Mouse (Mus musculus) heart, embryonic 12.5 days (tissue): ENCODE measurements around the gene Cks2. TPM values are rescaled to one million over a fixed set of nuclear protein-coding genes. Genes with fewer than 3 reads are reported as not detected.

Experiments used
- ATAC-seq: fragments of 200-750 bp; cut with Nextera tagmentation; 2 replicates; pipeline ENCODE4 v1.8.0; 2017; ENCODE audit warnings: moderate TSS enrichment, moderate library complexity; ENCODE audit not compliant: insufficient number of reproducible peaks, low FRiP score
- H3K27ac ChIP-seq: fragments of 300-500 bp; sonication (generic); 2 replicates; pipeline ENCODE4 v1.5.1; 2016; ENCODE audit warnings: mild to moderate bottlenecking, moderate library complexity; ENCODE audit not compliant: poor library complexity, severe bottlenecking
- H3K27me3 ChIP-seq: fragments of 300-500 bp; sonication (generic); replicated peaks from 2 replicates; pipeline ENCODE4 v1.6.1; 2016; ENCODE audit warnings: mild to moderate bottlenecking, moderate library complexity
- H3K36me3 ChIP-seq: fragments of 300-500 bp; sonication (generic); 2 replicates; pipeline ENCODE4 v1.6.1; 2016; ENCODE audit warnings: mild to moderate bottlenecking, moderate library complexity
- H3K4me1 ChIP-seq: fragments of 300-500 bp; sonication (generic); replicated peaks from 2 replicates; pipeline ENCODE4 v1.6.1; 2016; ENCODE audit warnings: mild to moderate bottlenecking
- H3K4me2 ChIP-seq: fragments of 300-500 bp; sonication (generic); 2 replicates; pipeline ENCODE4 v1.6.1; 2016; ENCODE audit warnings: mild to moderate bottlenecking, moderate library complexity
- H3K4me3 ChIP-seq: fragments of 300-500 bp; sonication (generic); 2 replicates; pipeline ENCODE4 v1.5.1; 2016; ENCODE audit warnings: mild to moderate bottlenecking
- H3K9ac ChIP-seq: fragments of 300-500 bp; sonication (generic); 2 replicates; pipeline ENCODE4 v1.6.1; 2016; ENCODE audit warnings: mild to moderate bottlenecking, moderate library complexity
- H3K9me3 ChIP-seq: fragments of 300-500 bp; sonication (generic); replicated peaks from 2 replicates; pipeline ENCODE4 v1.6.1; 2016; ENCODE audit warnings: mild to moderate bottlenecking, moderate library complexity
- WGBS: fragments of 180-500 bp; shearing (Covaris S2); methylation state at CpG from one replicate; pipeline ENCODE4 v1.1.7; 2016; 5-methylcytosine and 5-hydroxymethylcytosine counted together
- polyA plus RNA-seq: library from polyadenylated mRNA; unstranded; fragments of >200 nt; fragmentation: Nextera tagmentation; extraction: Ambion mirVana; gene quantifications from 2 replicates; pipeline ENCODE4 v1.2.1, GENCODE M21; 2016

The Cks2 gene
- polyA plus RNA-seq, 1 experiment from 2014 or later, result 247 TPM

DNA sequence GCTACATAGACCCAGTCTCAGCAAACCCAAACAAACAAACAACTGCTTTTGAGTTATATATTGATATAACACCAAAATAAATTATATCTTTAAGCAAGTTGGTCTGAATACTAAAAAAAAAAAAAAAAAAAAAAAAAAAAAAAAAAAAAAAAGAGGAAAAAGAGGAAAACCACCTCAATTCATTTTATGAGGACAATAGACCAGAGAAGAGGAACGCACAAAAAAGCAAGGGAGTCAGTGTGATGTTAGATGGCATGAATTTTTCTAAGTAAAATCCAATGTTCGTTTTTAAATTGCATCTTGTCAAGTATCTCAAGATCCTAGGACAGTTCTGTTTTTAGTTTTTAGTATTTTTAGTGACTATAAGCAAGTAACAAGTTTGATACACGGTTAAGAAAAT lies 3.6 kb upstream of the Cks2 start:
- no peak for ATAC-seq
- no peaks in the 10 kb centered on the region for H3K9me3 ChIP-seq
- H3K27me3 ChIP-seq, result no peaks in the 10 kb centered on the region
- no peak overlapping the region for H3K4me2 ChIP-seq
- H3K9ac ChIP-seq, result no peak overlapping the region
- no peak overlapping the region for H3K4me3 ChIP-seq
- 87% methylated on average over 3 of the region's 3 CpGs for WGBS
- no peaks in the 10 kb centered on the region for H3K36me3 ChIP-seq
- H3K27ac ChIP-seq, result no peak overlapping the region
- H3K4me1 ChIP-seq, result no peaks in the 10 kb centered on the region

DNA sequence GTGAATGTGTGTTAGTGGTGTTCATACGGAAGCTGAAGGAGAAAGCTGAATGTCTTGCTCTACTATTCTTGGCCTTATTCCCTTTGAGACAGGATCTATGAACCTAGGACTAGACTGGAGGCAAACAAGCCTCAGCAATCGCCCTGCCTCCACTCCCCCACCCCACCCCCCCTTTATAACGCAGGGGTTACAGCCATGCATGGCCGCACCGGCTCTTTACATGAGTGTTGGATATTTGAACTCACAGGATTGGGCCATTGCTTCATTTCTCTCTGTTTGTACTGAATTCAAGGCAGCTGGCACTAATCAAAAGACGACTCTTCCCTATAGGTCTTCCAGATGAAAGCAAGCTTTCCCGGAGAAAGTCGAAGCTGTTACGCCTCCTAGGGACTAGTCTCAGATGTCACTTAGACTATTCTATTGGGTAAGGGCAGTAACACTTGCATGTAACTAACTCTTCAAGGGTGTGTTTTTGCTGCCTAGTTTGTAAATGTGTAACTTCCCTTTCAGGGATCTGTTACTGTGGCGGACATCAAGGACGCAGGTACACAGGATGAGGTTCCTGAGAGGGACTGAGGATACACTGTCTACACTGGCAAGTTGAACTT lies 2.8 kb upstream of the Cks2 start:
- Histone ChIP-seq H3K27ac (no peak overlapping the region), H3K36me3 (no peaks in the 10 kb centered on the region), H3K27me3 (no peaks in the 10 kb centered on the region), H3K4me3 (no peak overlapping the region), H3K4me2 (no peak overlapping the region), H3K9ac (no peak overlapping the region), H3K9me3 (no peaks in the 10 kb centered on the region), H3K4me1 (peaks cover 8% of the 10 kb centered on the region)
- ATAC-seq, result no peak
- WGBS, result 35% methylated on average over 11 of the region's 11 CpGs

DNA sequence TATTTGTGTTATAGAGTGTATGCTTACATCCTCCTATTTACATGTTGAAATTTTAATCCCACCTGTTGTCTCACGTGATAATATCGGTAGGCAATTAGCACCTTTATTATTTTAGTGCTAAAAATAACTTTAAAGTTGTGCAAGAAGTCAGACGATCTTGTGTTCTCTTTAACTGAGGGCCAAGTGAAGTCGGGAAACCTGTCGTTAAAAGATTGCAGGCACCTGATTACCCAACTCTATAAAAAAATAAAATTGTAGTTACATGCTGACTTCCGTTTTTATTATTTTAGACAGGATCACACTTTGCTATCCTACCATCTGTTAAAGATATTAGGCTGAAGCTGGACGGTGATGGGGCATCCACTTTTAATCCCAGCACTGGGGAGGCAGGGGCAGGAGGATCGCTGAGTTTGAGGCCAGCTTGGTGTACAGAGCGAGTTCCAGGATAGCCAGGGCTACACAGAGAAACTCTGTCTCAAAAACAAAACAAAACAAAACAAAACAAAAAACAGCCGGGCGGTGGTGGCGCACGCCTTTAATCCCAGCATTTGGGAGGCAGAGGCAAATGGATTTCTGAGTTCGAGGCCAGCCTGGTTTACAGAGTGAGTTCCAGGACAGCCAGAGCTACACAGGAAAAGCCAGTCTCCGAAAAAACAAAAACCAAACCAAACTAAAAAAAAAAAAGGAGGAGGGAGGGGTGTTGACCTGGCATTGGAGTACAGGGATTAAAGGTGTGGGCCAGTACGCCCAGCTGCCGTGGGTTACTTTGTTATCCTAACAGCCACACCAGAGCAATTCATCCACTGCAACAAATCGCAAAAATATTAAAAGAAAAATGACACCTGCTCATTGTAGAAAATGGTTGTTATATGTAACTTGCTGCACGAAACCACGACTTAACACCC lies 856 bp upstream of the Cks2 start:
- 46% methylated on average over 20 of the region's 20 CpGs for WGBS

DNA sequence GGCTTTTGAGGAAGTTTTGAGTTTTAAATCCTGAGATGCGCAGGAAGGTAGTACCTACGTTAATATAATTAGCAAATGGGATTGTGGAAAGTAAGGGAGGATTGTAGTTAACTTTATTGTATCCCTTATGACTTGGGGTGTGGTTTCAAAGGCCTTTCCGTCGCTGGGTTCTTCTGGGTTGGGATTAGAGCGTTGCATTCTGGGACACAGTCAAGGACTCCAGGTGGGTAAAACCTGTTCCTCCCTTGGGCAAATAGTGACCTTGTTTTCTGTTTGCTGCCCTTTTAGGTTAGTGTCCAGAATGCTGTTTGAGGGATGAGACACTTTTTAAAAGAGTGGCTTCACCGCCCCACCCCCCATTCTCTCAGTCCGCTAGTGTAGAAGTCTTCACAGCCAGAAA lies 840 bp downstream of the Cks2 start:
- Histone ChIP-seq H3K36me3 (peaks cover 2% of the 10 kb centered on the region; the same call in 1 of the 2 replicates), H3K4me2 (peak overlapping the region; percentile 79), H3K27ac (peak overlapping the region; percentile 87), H3K9ac (peak overlapping the region; percentile 97), H3K9me3 (no peaks in the 10 kb centered on the region), H3K27me3 (no peaks in the 10 kb centered on the region), H3K4me3 (peak overlapping the region; percentile 95), H3K4me1 (peaks cover 21% of the 10 kb centered on the region)
- WGBS, result 0% methylated on average over 7 of the region's 7 CpGs
- ATAC-seq, result no peak

More for the DNA sequence above, 856 bp upstream of the Cks2 start:
- Histone ChIP-seq H3K36me3 (no peaks in the 10 kb centered on the region), H3K27me3 (no peaks in the 10 kb centered on the region), H3K4me2 (peak overlapping the region; percentile 65), H3K27ac (peak overlapping the region; percentile 77), H3K4me1 (peaks cover 19% of the 10 kb centered on the region), H3K9me3 (no peaks in the 10 kb centered on the region), H3K9ac (peak overlapping the region; percentile 67), H3K4me3 (peak overlapping the region; percentile 95)
- 0 out of 2 replicates have a peak, but pooled peaks have one; percentile 0 for ATAC-seq

- no peaks in the 10 kb centered on the region for H3K27me3 ChIP-seq
- peaks cover 26% of the 10 kb centered on the region for H3K4me1 ChIP-seq
- no peak for ATAC-seq
- H3K4me2 ChIP-seq, result peak overlapping the region; percentile 79
- peak overlapping the region; percentile 95 for H3K4me3 ChIP-seq
- peaks cover 8% of the 10 kb centered on the region; the same call in 1 of the 2 replicates for H3K36me3 ChIP-seq
- no peak overlapping the region for H3K27ac ChIP-seq
- no peaks in the 10 kb centered on the region for H3K9me3 ChIP-seq
- 15% methylated on average over 3 of the region's 3 CpGs for WGBS
- peak overlapping the region; percentile 65 for H3K9ac ChIP-seq
These were observed 1.5 kb downstream of the Cks2 start for GRCm38 (mm10) chr13:51646362-51647027.

- H3K9ac ChIP-seq, result no peak overlapping the region
- H3K27ac ChIP-seq, result peak overlapping the region; percentile 11; the same call in 1 of the 2 replicates
- H3K4me2 ChIP-seq, result peak overlapping the region; percentile 74
- peaks cover 12% of the 10 kb centered on the region; the same call in 1 of the 2 replicates for H3K36me3 ChIP-seq
- WGBS, result 87% methylated on average over 3 of the region's 3 CpGs
- H3K9me3 ChIP-seq, result no peaks in the 10 kb centered on the region
- peaks cover 31% of the 10 kb centered on the region for H3K4me1 ChIP-seq
- ATAC-seq, result no peak
- H3K4me3 ChIP-seq, result peak overlapping the region; percentile 52
- H3K27me3 ChIP-seq, result no peaks in the 10 kb centered on the region
These were observed 2.7 kb downstream of the Cks2 start for GRCm38 (mm10) chr13:51647770-51648169.

GRCm38 (mm10) chr13:51648237-51648636 lies 3.2 kb downstream of the Cks2 start:
- Histone ChIP-seq H3K4me2 (peak overlapping the region; percentile 74), H3K9me3 (no peaks in the 10 kb centered on the region), H3K9ac (no peak overlapping the region), H3K27me3 (no peaks in the 10 kb centered on the region), H3K4me1 (peaks cover 32% of the 10 kb centered on the region), H3K36me3 (peaks cover 16% of the 10 kb centered on the region; the same call in 1 of the 2 replicates), H3K27ac (peak overlapping the region; percentile 38; the same call in 1 of the 2 replicates), H3K4me3 (0 out of 2 replicates have a peak overlapping the region, but pooled peaks have one; percentile 12)
- 76% methylated on average over 4 of the region's 4 CpGs for WGBS
- ATAC-seq, result no peak

GRCm38 (mm10) chr13:51649740-51650139 lies 4.7 kb downstream of the Cks2 start:
- ATAC-seq, result no peak
- Histone ChIP-seq H3K27me3 (no peaks in the 10 kb centered on the region), H3K4me1 (peaks cover 34% of the 10 kb centered on the region), H3K27ac (no peak overlapping the region), H3K4me3 (no peak overlapping the region), H3K9me3 (no peaks in the 10 kb centered on the region), H3K9ac (no peak overlapping the region), H3K36me3 (peaks cover 25% of the 10 kb centered on the region), H3K4me2 (no peak overlapping the region)
- 72% methylated on average over 1 of the region's 1 CpGs for WGBS

DNA sequence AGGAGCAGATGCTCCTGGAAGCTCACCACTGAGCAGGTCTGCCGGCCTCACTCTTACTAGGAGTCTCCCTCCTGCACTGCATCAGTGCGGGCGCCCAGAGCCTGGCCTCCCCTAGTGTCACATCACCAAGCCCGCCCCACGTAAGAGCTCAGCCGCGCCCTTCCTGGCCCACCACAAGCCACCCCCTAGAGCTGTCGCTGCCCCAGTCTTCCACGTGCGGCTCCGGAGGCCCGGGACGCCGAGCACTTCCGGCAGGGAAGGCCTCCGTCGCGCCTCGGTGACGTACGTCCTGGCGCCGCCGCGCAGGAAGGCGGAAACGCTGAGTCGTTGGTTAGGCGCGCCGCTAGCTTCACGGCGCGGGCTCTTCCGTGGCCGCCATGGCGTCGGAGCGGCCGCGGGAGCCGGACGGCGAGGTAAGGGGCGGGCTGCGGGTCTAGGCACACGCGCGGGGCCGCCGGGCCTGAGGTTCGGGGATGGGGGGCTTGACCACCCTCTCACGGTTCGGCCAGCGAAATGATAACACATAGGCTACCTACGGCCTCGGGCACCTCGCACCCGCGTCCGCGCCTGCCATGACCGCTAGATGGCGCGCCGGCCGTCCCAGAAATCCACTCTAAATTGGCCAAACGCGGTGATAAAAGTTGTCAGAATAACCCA lies 6.5 kb downstream of the Cks2 start, which contains the start of gene Secisbp2:
TSS of gene Secisbp2 (plus strand) at position 290 of the 657 bp plus-strand sequence.
- H3K9ac ChIP-seq, result peak within 1 kb of the TSS; percentile 86
- H3K27me3 ChIP-seq, result no peaks in the 10 kb centered on the region
- H3K9me3 ChIP-seq, result no peaks in the 10 kb centered on the region
- ATAC-seq, result peak; percentile 92
- under 1% methylated on average over 69 of the region's 69 CpGs for WGBS
- H3K4me1 ChIP-seq, result peaks cover 34% of the 10 kb centered on the region
- peak within 1 kb of the TSS; percentile 90 for H3K4me3 ChIP-seq
- peak within 1 kb of the TSS; percentile 83 for H3K4me2 ChIP-seq
- H3K27ac ChIP-seq, result peak within 1 kb of the TSS; percentile 88
- peaks cover 43% of the 10 kb centered on the region for H3K36me3 ChIP-seq

- no peaks in the 10 kb centered on the region for H3K9me3 ChIP-seq
- no peak overlapping the region for H3K9ac ChIP-seq
- H3K27me3 ChIP-seq, result no peaks in the 10 kb centered on the region
- ATAC-seq, result no peak
- no peak overlapping the region for H3K27ac ChIP-seq
- no peak overlapping the region for H3K4me2 ChIP-seq
- peaks cover 59% of the 10 kb centered on the region for H3K36me3 ChIP-seq
- H3K4me3 ChIP-seq, result no peak overlapping the region
- peaks cover 20% of the 10 kb centered on the region for H3K4me1 ChIP-seq
- WGBS, result 95% methylated on average over 6 of the region's 6 CpGs
These were observed 8.1 kb downstream of the Cks2 start for GRCm38 (mm10) chr13:51653159-51653558.
